Mouse (Mus musculus) WW6 (cell line): ENCODE measurements at regions not wholly inside any gene's neighbourhood (a gene's known extent, or its start where the extent isn't known, plus 50 kb on each side); places are given as distances from the start of the nearest gene placed in this dataset.

Experiments
- DNase-seq: peaks from one replicate; pipeline ENCODE4 v3.0.0-alpha.2; 2013; ENCODE audit warnings: low read depth, low spot score

GRCm38 (mm10) chr10:23052480-23053378, 232.8 kb upstream of the Tcf21 start:
- no peak for DNase-seq

GRCm38 (mm10) chr10:23044466-23044865, 224.5 kb upstream of the Tcf21 start:
- no peak for DNase-seq

GRCm38 (mm10) chr10:23031491-23032126, 211.6 kb upstream of the Tcf21 start:
- DNase-seq: no peak

- DNase-seq: no peak
Observed at GRCm38 (mm10) chr10:23027961-23028360, 208.0 kb upstream of the Tcf21 start.

- no peak for DNase-seq
Observed at GRCm38 (mm10) chr10:23017151-23017678, 197.2 kb upstream of the Tcf21 start.

GRCm38 (mm10) chr10:23015935-23016694, 196.1 kb upstream of the Tcf21 start:
- no peak for DNase-seq

GRCm38 (mm10) chr10:23010715-23011114, 190.7 kb upstream of the Tcf21 start:
- no peak for DNase-seq

- DNase-seq: no peak
Observed at GRCm38 (mm10) chr10:23010201-23010600, 190.2 kb upstream of the Tcf21 start.

- no peak for DNase-seq
Observed at GRCm38 (mm10) chr10:23004768-23005167, 184.8 kb upstream of the Tcf21 start.

- no peak for DNase-seq
Observed at GRCm38 (mm10) chr10:23003686-23004085, 183.7 kb upstream of the Tcf21 start.

GRCm38 (mm10) chr10:22998561-22998960, 178.6 kb upstream of the Tcf21 start:
- no peak for DNase-seq

GRCm38 (mm10) chr10:22997571-22997970, 177.6 kb upstream of the Tcf21 start:
- DNase-seq: no peak

- DNase-seq: no peak
Observed at GRCm38 (mm10) chr10:22993158-22993557, 173.2 kb upstream of the Tcf21 start.

- no peak for DNase-seq
Observed at GRCm38 (mm10) chr10:22981798-22982197, 161.8 kb upstream of the Tcf21 start.

- DNase-seq: no peak
Observed at GRCm38 (mm10) chr10:22978442-22978841, 158.5 kb upstream of the Tcf21 start.

GRCm38 (mm10) chr10:22956956-22957355, 137.0 kb upstream of the Tcf21 start:
- no peak for DNase-seq

- no peak for DNase-seq
Observed at GRCm38 (mm10) chr10:22953283-22953682, 133.3 kb upstream of the Tcf21 start.

GRCm38 (mm10) chr10:22944247-22944646, 124.3 kb upstream of the Tcf21 start:
- no peak for DNase-seq

- no peak for DNase-seq
Observed at GRCm38 (mm10) chr10:22927977-22928376, 108.0 kb upstream of the Tcf21 start.

- no peak for DNase-seq
Observed at GRCm38 (mm10) chr10:22926099-22926498, 106.1 kb upstream of the Tcf21 start.

- DNase-seq: no peak
Observed at GRCm38 (mm10) chr10:22921035-22921965, 101.3 kb upstream of the Tcf21 start.
